Mouse (Mus musculus): ENCODE results near the gene Prok1. TPM values are rescaled to one million over a fixed set of nuclear protein-coding genes. Genes with fewer than 3 reads are reported as not detected.

Gene Prok1
- total RNA-seq, 2 experiments from 2014 or later = not detected

DNA sequence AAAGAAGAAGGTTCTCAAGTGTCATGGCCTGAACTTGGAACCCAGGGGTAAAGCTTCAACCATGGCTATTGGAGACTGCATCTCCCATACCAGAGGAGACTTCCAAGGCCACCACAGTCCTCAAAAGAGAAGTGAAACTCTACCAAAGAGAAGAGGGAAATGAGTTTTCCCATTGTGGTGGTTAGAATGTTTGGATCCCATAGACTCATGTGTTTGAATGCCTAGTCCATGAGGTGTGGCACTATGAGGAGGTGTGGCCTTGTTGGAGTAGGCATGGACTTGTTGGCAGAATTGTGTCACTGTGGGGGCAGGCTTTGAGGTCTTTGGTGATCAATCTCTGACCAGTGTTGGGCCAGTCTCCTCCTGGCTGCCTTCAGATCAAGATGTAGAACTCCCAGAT is 34.3 kb downstream of the Prok1 start:
- ATAC-seq (replicated peaks; ENCODE audit: low FRiP score, low TSS enrichment, poor library complexity, severe bottlenecking) = no peak

DNA sequence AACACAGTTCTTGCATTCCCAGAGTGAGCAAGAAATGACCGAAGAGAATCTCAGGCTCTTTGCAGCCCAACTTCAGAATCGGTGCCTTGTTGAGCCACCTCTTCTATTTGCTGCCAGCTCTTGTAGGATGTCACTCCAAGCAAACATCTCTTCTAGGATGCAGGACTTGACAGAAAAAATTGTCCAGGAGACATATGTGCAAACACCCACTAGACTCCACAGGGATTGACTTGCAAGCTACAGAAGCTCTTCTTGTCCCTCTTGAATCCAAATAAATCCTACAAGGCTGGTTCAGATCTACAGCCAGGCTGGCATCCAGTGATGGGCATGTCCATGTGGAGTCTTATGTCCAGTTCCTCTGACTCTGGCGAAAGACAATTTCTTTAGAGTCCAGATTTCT is 35.1 kb downstream of the Prok1 start:
- ATAC-seq (replicated peaks; ENCODE audit: low FRiP score, low TSS enrichment, poor library complexity, severe bottlenecking) = no peak

DNA sequence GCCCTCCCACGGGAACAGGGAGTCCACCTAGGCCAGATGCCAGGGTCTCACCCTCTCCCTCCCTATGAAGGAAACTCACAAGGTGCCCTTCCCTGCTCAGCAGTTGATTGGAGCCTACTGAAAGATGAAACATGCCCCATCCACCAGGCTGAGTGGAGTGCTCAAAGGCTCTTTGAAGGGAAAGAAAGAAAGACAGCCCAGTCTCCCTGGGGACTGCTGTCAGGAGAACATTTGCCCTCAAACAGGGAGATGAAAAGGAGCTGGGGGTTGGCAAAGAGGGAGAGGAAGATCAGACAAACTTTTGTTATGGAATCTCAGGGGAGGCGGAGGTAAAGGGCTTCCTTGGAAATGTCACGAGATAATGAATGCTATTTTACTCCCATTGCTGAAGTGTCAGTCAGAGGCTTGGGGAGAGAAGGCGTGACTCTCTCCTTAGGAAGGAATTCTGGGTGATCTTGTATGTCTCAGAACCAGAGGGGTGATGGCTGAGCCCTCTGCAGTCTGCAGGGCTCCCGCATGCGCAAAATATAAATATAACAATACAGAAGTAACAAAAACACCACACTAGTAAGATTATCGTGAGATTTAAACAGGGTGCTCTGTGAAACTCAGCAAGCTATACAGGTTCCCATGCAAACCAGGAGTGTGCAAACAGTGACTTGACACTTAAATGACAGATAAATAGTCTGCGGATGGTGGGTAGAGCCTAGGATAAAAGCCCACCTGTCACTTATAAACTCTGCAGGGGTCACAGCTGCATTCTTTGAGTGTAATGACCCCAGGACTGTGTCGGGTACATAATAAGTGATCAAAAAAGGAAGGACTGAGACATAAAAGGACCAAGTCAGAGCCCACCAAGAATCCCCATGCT is 38.0 kb downstream of the Prok1 start:
- ATAC-seq (replicated peaks; ENCODE audit: low FRiP score, low TSS enrichment, poor library complexity, severe bottlenecking) = no peak

DNA sequence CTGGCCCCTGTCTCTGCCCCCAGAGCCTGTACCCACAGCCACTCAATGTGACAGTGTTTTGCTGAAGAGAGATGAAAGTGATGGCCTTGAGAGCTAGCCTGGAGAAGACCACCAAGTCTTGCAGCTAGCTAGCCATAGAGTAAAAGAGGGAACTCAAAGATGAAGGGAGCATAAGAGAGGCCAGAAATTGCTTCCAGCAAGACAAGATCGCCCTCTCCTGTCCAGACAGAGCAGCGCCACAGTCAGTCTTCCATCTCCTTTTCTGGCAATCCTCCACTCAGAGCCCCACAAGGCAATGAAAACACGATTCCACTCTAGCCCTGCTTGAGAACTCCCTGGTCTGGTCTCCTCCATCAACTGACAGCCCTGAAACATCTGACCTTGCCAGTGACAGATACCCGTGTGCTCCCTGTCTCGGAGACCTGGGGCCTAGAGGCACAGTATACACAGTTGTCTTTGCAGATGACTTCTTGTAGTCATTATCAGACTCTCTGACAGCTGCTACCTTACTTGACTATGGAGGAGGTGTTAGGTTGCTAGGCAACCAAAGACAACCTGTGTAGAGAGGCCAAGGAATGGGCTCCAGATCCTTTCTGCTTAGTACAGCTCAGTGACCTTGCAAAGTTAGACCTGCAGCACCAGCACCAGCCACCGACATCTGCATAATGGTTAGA is 51.1 kb downstream of the Prok1 start:
- ATAC-seq (replicated peaks; ENCODE audit: low FRiP score, low TSS enrichment, poor library complexity, severe bottlenecking) = no peak

DNA sequence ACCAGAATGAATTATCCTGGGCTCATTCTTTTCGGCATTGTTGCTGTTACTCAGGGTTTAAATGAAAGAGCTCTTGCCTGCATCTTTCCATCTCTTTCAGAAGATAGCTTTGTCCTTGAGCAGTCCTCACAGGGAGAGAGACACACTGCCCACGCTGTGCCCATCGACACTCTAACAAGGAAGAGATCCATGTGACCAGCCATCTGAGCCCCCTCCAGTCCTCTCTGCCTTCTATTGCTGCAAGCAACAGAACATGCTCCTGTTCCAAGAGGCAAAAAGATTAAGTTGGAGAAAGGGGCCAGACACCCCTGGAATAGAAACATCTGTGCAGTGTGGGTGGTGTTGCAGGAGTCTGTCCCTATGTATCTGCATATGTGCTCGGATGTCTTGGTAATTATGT is 52.5 kb downstream of the Prok1 start:
- ATAC-seq (replicated peaks; ENCODE audit: low FRiP score, low TSS enrichment, poor library complexity, severe bottlenecking) = no peak

DNA sequence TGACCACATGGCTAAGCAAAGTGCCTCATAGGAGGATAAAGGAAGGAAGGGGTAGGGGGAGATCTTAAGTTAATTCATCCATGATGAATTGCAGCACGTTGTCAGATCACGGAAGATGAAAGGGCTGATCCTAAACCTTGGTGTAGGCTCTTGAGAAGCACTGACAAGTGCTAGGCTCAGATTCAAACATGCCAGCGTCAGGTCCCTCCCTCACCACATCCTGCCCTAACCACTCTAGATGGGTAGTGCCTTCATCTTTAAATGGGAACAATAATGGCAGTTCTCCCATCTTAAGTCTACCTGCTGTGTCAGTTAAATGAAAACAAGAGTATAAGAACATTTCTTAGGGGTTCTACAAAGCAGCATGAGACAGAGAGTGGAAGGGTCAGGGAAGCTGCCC is 53.9 kb downstream of the Prok1 start:
- ATAC-seq (replicated peaks; ENCODE audit: low FRiP score, low TSS enrichment, poor library complexity, severe bottlenecking) = no peak

DNA sequence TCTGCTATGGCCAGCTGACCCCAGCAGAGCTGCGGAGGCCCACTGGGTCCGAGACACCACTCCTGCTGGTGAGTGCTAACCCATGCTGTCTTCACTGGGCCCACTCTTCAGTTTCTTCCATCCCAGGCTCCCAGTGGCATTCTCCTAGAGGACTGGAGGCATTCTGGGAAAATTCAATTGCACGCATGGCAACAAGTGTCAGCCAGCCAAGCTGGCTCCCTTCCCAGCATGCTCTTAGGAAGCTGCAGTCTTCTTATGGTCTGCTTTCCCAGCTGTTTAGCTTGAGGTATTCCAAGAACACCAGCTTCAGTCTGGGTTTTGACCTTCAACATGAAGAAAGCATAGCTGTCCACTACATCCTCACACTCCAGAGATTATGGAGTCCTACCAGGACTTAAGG is 56.3 kb downstream of the Prok1 start:
- no peak for ATAC-seq (replicated peaks; ENCODE audit: low FRiP score, low TSS enrichment, poor library complexity, severe bottlenecking)

Other genes starting within 250 kb of the Prok1 start
- gene Kcna3, start 203.5 kb downstream of the Prok1 start, total RNA-seq (2014; fragmentation: Nextera tagmentation) = 7.5 and 9.6 TPM in 2 replicates
- 6.0 and 7.4 TPM in 2 replicates for gene Kcna3, start 203.5 kb downstream of the Prok1 start, total RNA-seq (2017)
- not detected in 2 replicates for gene Kcna2, start 138.6 kb downstream of the Prok1 start, total RNA-seq (2014; fragmentation: Nextera tagmentation)
- not detected in 2 replicates for gene Kcna2, start 138.6 kb downstream of the Prok1 start, total RNA-seq (2017)
- gene Kcna10, start 56.7 kb downstream of the Prok1 start, total RNA-seq (2014; fragmentation: Nextera tagmentation) = not detected in 2 replicates
- gene Kcna10, start 56.7 kb downstream of the Prok1 start, total RNA-seq (2017) = not detected in 2 replicates
- not detected in 2 replicates for gene Cym, start 18.0 kb downstream of the Prok1 start, total RNA-seq (2014; fragmentation: Nextera tagmentation)
- gene Cym, start 18.0 kb downstream of the Prok1 start, total RNA-seq (2017) = not detected in 2 replicates
- not detected in 2 replicates for gene A630076J17Rik, start 9.1 kb downstream of the Prok1 start, total RNA-seq (2014; fragmentation: Nextera tagmentation)
- not detected in 2 replicates for gene A630076J17Rik, start 9.1 kb downstream of the Prok1 start, total RNA-seq (2017)
- gene Lamtor5, start 39.2 kb upstream of the Prok1 start, total RNA-seq (2014; fragmentation: Nextera tagmentation) = 115 and 118 TPM in 2 replicates
- 39.0 and 43.0 TPM in 2 replicates for gene Lamtor5, start 39.2 kb upstream of the Prok1 start, total RNA-seq (2017)
- 0.47 TPM in 1 of 2 replicates, not detected in the other for gene Slc16a4, start 51.5 kb upstream of the Prok1 start, total RNA-seq (2014; fragmentation: Nextera tagmentation)
- not detected in 2 replicates for gene Slc16a4, start 51.5 kb upstream of the Prok1 start, total RNA-seq (2017)
- 51.0 and 54.6 TPM in 2 replicates for gene Rbm15, start 94.0 kb upstream of the Prok1 start, total RNA-seq (2014; fragmentation: Nextera tagmentation)
- 28.4 and 39.9 TPM in 2 replicates for gene Rbm15, start 94.0 kb upstream of the Prok1 start, total RNA-seq (2017)
- gene Kcnc4, start 219.8 kb upstream of the Prok1 start, total RNA-seq (2014; fragmentation: Nextera tagmentation) = not detected in 2 replicates
- not detected in 2 replicates for gene Kcnc4, start 219.8 kb upstream of the Prok1 start, total RNA-seq (2017)

Data from megakaryocyte-erythroid progenitor cell, adult 5-6 weeks (primary cell).